37 mouse cellular contexts compared by ENCODE assay signal in genomic region chr15:32156126-32156525, GRCm38 (mm10). TPM values are rescaled to one million over a fixed set of nuclear protein-coding genes. Genes with fewer than 3 reads are reported as not detected.
DNase-seq lines count a peak whose midpoint lies in the region; ATAC-seq lines count a peak whose summit lies in the region.
"Had no signal": no experiment of that assay in that cellular context is flagged by ENCODE, and none has a peak within 500 bp of the region (broad histone marks: within the 10 kb centered on the region; RNA-seq: fewer than 3 reads in every experiment).

No protein-coding gene starts in this region.

- H3K27ac ChIP-seq in embryonic facial prominence, embryonic 15.5 days (replicated peaks): peak overlapping the region; percentile 51; the same call in 1 of the 2 replicates
- H3K27ac ChIP-seq in limb, embryonic 10.5 days: peak overlapping the region; percentile 50; the same call in 1 of the 2 replicates
- H3K27ac ChIP-seq: forebrain, embryonic 13.5 days; hindbrain, postnatal 0 days; left cerebral cortex, adult 2 months; liver, embryonic 15.5 days; lung, embryonic 15.5 days; midbrain, embryonic 13.5 days; neural tube, embryonic 13.5 days had no signal

- 36% methylated on average over 5 of the region's 5 CpGs for WGBS in embryonic facial prominence, embryonic 15.5 days
- 59% methylated on average over 5 of the region's 5 CpGs for WGBS in limb, embryonic 10.5 days

- no peaks in the 10 kb centered on the region for H3K36me3 ChIP-seq in embryonic facial prominence, embryonic 15.5 days
- no peaks in the 10 kb centered on the region for H3K36me3 ChIP-seq in limb, embryonic 10.5 days
- H3K36me3 ChIP-seq: liver, embryonic 15.5 days; lung, embryonic 15.5 days; midbrain, embryonic 13.5 days; neural tube, embryonic 13.5 days had no signal

- no peak for ATAC-seq in embryonic facial prominence, embryonic 15.5 days (ENCODE audit: insufficient number of reproducible peaks, low FRiP score, low TSS enrichment, low read depth)
- ATAC-seq: forebrain, embryonic 13.5 days; hindbrain, postnatal 0 days; intestine, embryonic 16.5 days; midbrain, embryonic 13.5 days; Patski had no signal

- H3K4me1 ChIP-seq in embryonic facial prominence, embryonic 15.5 days: 0 out of 2 replicates have a peak, but pooled peaks cover 3% of the 10 kb centered on the region
- H3K4me1 ChIP-seq in limb, embryonic 10.5 days: peaks cover 29% of the 10 kb centered on the region
- H3K4me1 ChIP-seq: liver, embryonic 15.5 days; lung, embryonic 15.5 days had no signal

- no peak overlapping the region for H3K4me3 ChIP-seq in embryonic facial prominence, embryonic 15.5 days (replicated peaks)
- no peak overlapping the region for H3K4me3 ChIP-seq in limb, embryonic 10.5 days
- H3K4me3 ChIP-seq: forebrain, embryonic 13.5 days; left cerebral cortex, adult 2 months; liver, embryonic 15.5 days; lung, embryonic 15.5 days; midbrain, embryonic 13.5 days; neural tube, embryonic 13.5 days had no signal

- no peak overlapping the region for H3K4me2 ChIP-seq in embryonic facial prominence, embryonic 15.5 days (replicated peaks)
- H3K4me2 ChIP-seq: forebrain, embryonic 13.5 days; liver, embryonic 15.5 days; lung, embryonic 15.5 days; midbrain, embryonic 13.5 days; neural tube, embryonic 13.5 days had no signal

- H3K9me3 ChIP-seq in embryonic facial prominence, embryonic 15.5 days (replicated peaks): no peaks in the 10 kb centered on the region
- H3K9me3 ChIP-seq in limb, embryonic 10.5 days (replicated peaks): no peaks in the 10 kb centered on the region
- H3K9me3 ChIP-seq: forebrain, embryonic 13.5 days; liver, embryonic 15.5 days; lung, embryonic 15.5 days; midbrain, embryonic 13.5 days; neural tube, embryonic 13.5 days had no signal

- peak; percentile 30 for DNase-seq in embryo, embryonic 11 days
- no peak for DNase-seq in embryo, embryonic 10 days (ENCODE audit: low spot score)
- DNase-seq in limb, embryonic 10.5 days (ENCODE audit: low spot score): no peak
- DNase-seq in mesoderm, embryonic 11.5 days (ENCODE audit: low read depth, low spot score): peak; percentile 50
- DNase-seq in cerebellum, adult 11-12 months: no peak
- no peak for DNase-seq in urinary bladder, adult 2 months (ENCODE audit: low spot score)
- DNase-seq in left cerebral cortex, adult 18-20 months (ENCODE audit: low spot score in 2 of 2): no peak
- DNase-seq: adrenal gland, postnatal 10 days; cerebellum, adult 11 months; cerebellum, postnatal 10 days; gastrocnemius, postnatal 14 days; kidney, postnatal 14 days; thymus, postnatal 4 days had no signal

- H3K27me3 ChIP-seq in embryonic facial prominence, embryonic 15.5 days: no peaks in the 10 kb centered on the region
- no peaks in the 10 kb centered on the region for H3K27me3 ChIP-seq in limb, embryonic 10.5 days (ENCODE audit: low read depth, poor library complexity, severe bottlenecking)
- H3K27me3 ChIP-seq: liver, embryonic 15.5 days; lung, embryonic 15.5 days; midbrain, embryonic 13.5 days; neural tube, embryonic 13.5 days had no signal

- H3K9ac ChIP-seq in embryonic facial prominence, embryonic 15.5 days: no peak overlapping the region
- H3K9ac ChIP-seq: forebrain, embryonic 13.5 days; liver, embryonic 15.5 days; lung, embryonic 15.5 days; midbrain, embryonic 13.5 days; neural tube, embryonic 13.5 days had no signal

RNA-seq across cellular contexts. Expression of gene Tas2r119, which starts 21.0 kb away (rescaled TPM):
- not detected in 2 replicates for polyA plus RNA-seq in embryonic facial prominence, embryonic 15.5 days (2015; fragmentation: Nextera tagmentation; extraction: Ambion mirVana)
- polyA plus RNA-seq in limb, embryonic 10.5 days (2016; fragmentation: Nextera tagmentation; extraction: Ambion mirVana): 0.14 TPM in 1 of 2 replicates, not detected in the other
- not detected in 2 replicates for polyA plus RNA-seq in urinary bladder, adult 2 months (2012; rRNA removed)
- not detected for total RNA-seq in left cerebral cortex, adult 18-20 months (2021)
- total RNA-seq: adrenal gland, postnatal 10 days; common myeloid progenitor, adult 5-6 weeks; gastrocnemius, postnatal 14 days; granulocyte monocyte progenitor cell, adult 5-6 weeks; heart, postnatal 25 days; hindbrain, postnatal 0 days; layer of hippocampus, postnatal 10 days; left cerebral cortex, adult 2 months; left cerebral cortex, postnatal 25 days; liver, adult 2 months; megakaryocyte progenitor cell, adult 5-6 weeks; MEL had no signal
- polyA plus RNA-seq: forebrain, embryonic 13.5 days; heart, embryonic 14.5 days; hindbrain, embryonic 11.5 days; hindbrain, postnatal 0 days; intestine, embryonic 16.5 days; kidney, embryonic 14.5 days; liver, adult 2 months; liver, embryonic 15.5 days; lung, embryonic 15.5 days; midbrain, embryonic 13.5 days; neural tube, embryonic 13.5 days; Patski; stomach, embryonic 14.5 days; testis, adult 2 months; thymus, postnatal 0 days had no signal

Comparison
In these comparisons a context has a peak if more than half of its experiments do, and no peak if none do; other contexts are left out.
1. DNase-seq: peak in embryo, embryonic 11 days (single experiment) and mesoderm, embryonic 11.5 days (single experiment); none in embryo, embryonic 10 days (single experiment), limb, embryonic 10.5 days (single experiment), cerebellum, adult 11-12 months (single experiment), urinary bladder, adult 2 months (single experiment) and left cerebral cortex, adult 18-20 months (0 of 2).